In genomic region chr17:87387068-87387467, GRCm38 (mm10) we compare ENCODE assay signal across 10 mouse cellular contexts. TPM values are rescaled to one million over a fixed set of nuclear protein-coding genes. Genes with fewer than 3 reads are reported as not detected.
DNase-seq lines count a peak whose midpoint lies in the region; ATAC-seq and TF ChIP-seq lines count a peak whose summit lies in the region.
"Had no signal": no experiment of that assay in that cellular context is flagged by ENCODE, and none has a peak within 500 bp of the region (broad histone marks: within the 10 kb centered on the region; RNA-seq: fewer than 3 reads in every experiment).

No protein-coding gene starts in this region.

- H3K4me2 ChIP-seq in hindbrain, embryonic 11.5 days (replicated peaks; ENCODE audit: low read depth, low read length) = no peak overlapping the region
- no peak overlapping the region for H3K4me2 ChIP-seq in kidney, postnatal 0 days (ENCODE audit: low read length)

- H3K9ac ChIP-seq in hindbrain, embryonic 11.5 days (ENCODE audit: low read depth, low read length) = no peak overlapping the region
- no peak overlapping the region for H3K9ac ChIP-seq in kidney, postnatal 0 days (ENCODE audit: low read depth, low read length)

- no peak for DNase-seq in hindbrain, embryonic 10.5 days (ENCODE audit: low spot score)
- DNase-seq in hindbrain, embryonic 11.5 days (ENCODE audit: low spot score) = no peak
- DNase-seq in B cell, adult 2 months = peak; percentile 69 to 72
- DNase-seq in kidney, postnatal 0 days (ENCODE audit: low spot score) = peak; percentile 79
- DNase-seq in frontal cortex, postnatal 25 days (ENCODE audit: low spot score in 2 of 2) = no peak
- DNase-seq: cerebellum, adult 8-10 months had no signal

- no peaks in the 10 kb centered on the region for H3K27me3 ChIP-seq in hindbrain, embryonic 10.5 days (ENCODE audit: insufficient read depth, poor library complexity, severe bottlenecking)
- no peaks in the 10 kb centered on the region for H3K27me3 ChIP-seq in hindbrain, embryonic 11.5 days (ENCODE audit: control insufficient read depth, insufficient read depth, low read length)
- no peaks in the 10 kb centered on the region for H3K27me3 ChIP-seq in kidney, postnatal 0 days (ENCODE audit: insufficient read depth, low read length)

- H3K4me1 ChIP-seq in hindbrain, embryonic 10.5 days (replicated peaks) = peaks cover 14% of the 10 kb centered on the region
- H3K4me1 ChIP-seq in hindbrain, embryonic 11.5 days (replicated peaks; ENCODE audit: control insufficient read depth, insufficient read depth, low read length) = no peaks in the 10 kb centered on the region
- H3K4me1 ChIP-seq in kidney, postnatal 0 days (replicated peaks; ENCODE audit: insufficient read depth, low read length) = peaks cover 11% of the 10 kb centered on the region; the same call in 1 of the 2 replicates

- ATAC-seq in hindbrain, embryonic 11.5 days (ENCODE audit: low FRiP score) = no peak
- ATAC-seq in common myeloid progenitor, adult 5-6 weeks (replicated peaks; ENCODE audit: low read depth, poor library complexity, severe bottlenecking) = peak; percentile 30
- peak; percentile 60 for ATAC-seq in kidney, postnatal 0 days (replicated peaks; ENCODE audit: low FRiP score, low read depth)
- ATAC-seq in activated CD4-positive, CD25-positive, alpha-beta regulatory T cell, adult 4 months = no peak
- no peak for ATAC-seq in erythroblast, adult 5-6 weeks (replicated peaks; ENCODE audit: low FRiP score, poor library complexity, severe bottlenecking)

- no peak overlapping the region for H3K4me3 ChIP-seq in hindbrain, embryonic 10.5 days
- H3K4me3 ChIP-seq in hindbrain, embryonic 11.5 days (ENCODE audit: low read depth, low read length) = no peak overlapping the region
- H3K4me3 ChIP-seq in kidney, postnatal 0 days (replicated peaks; ENCODE audit: low read depth, low read length) = no peak overlapping the region

- 0 out of 2 replicates have a peak overlapping the region, but pooled peaks have one; percentile 6 for H3K27ac ChIP-seq in hindbrain, embryonic 10.5 days
- no peak overlapping the region for H3K27ac ChIP-seq in hindbrain, embryonic 11.5 days (ENCODE audit: low read depth, low read length)
- 0 out of 2 replicates have a peak overlapping the region, but pooled peaks have one; percentile 36 for H3K27ac ChIP-seq in kidney, postnatal 0 days

- WGBS in hindbrain, embryonic 10.5 days = 44% methylated on average over 5 of the region's 5 CpGs
- WGBS in hindbrain, embryonic 11.5 days = 38% methylated on average over 5 of the region's 5 CpGs
- 19% methylated on average over 4 of the region's 5 CpGs for WGBS in kidney, postnatal 0 days

- H3K36me3 ChIP-seq in hindbrain, embryonic 10.5 days = no peaks in the 10 kb centered on the region
- H3K36me3 ChIP-seq in hindbrain, embryonic 11.5 days (ENCODE audit: control insufficient read depth, insufficient read depth, low read length) = no peaks in the 10 kb centered on the region
- H3K36me3 ChIP-seq in kidney, postnatal 0 days (ENCODE audit: insufficient read depth, low read length) = no peaks in the 10 kb centered on the region

- no peak for TF ChIP-seq CTCF in kidney, postnatal 0 days (IDR thresholded peaks at IDR 0.05; ENCODE audit: low read depth)

- no peaks in the 10 kb centered on the region for H3K9me3 ChIP-seq in hindbrain, embryonic 10.5 days
- H3K9me3 ChIP-seq in hindbrain, embryonic 11.5 days (ENCODE audit: control insufficient read depth, low read length) = no peaks in the 10 kb centered on the region
- H3K9me3 ChIP-seq in kidney, postnatal 0 days (replicated peaks; ENCODE audit: low read length) = no peaks in the 10 kb centered on the region
- H3K9me3 ChIP-seq: G1E had no signal

RNA-seq across cellular contexts. Expression of gene Stpg4, which starts 40.5 kb away (rescaled TPM):
- polyA plus RNA-seq in hindbrain, embryonic 10.5 days (2016; fragmentation: Nextera tagmentation; extraction: Ambion mirVana) = not detected in 2 replicates
- not detected in 2 replicates for polyA plus RNA-seq in hindbrain, embryonic 11.5 days (2014; fragmentation: Nextera tagmentation; extraction: Ambion mirVana)
- total RNA-seq in common myeloid progenitor, adult 5-6 weeks (2017) = not detected in 2 replicates
- polyA plus RNA-seq in kidney, postnatal 0 days (2015; fragmentation: Nextera tagmentation; extraction: Ambion mirVana) = not detected in 2 replicates
- polyA plus RNA-seq in activated CD4-positive, CD25-positive, alpha-beta regulatory T cell, adult 4 months (2017; shearing (Covaris generic)) = not detected
- not detected in 2 replicates for total RNA-seq in erythroblast, adult 5-6 weeks (2015; ENCODE audit: low replicate concordance)
- total RNA-seq in erythroblast, adult 5-6 weeks (2017; ENCODE audit: low replicate concordance) = not detected in 2 replicates
- polyA plus RNA-seq: G1E had no signal

RNA-seq across cellular contexts. Expression of gene Calm2, which starts 59.7 kb away (rescaled TPM):
- polyA plus RNA-seq in hindbrain, embryonic 10.5 days (2016; fragmentation: Nextera tagmentation; extraction: Ambion mirVana) = 1,143 and 1,193 TPM in 2 replicates
- polyA plus RNA-seq in hindbrain, embryonic 11.5 days (2014; fragmentation: Nextera tagmentation; extraction: Ambion mirVana) = 1,591 and 1,601 TPM in 2 replicates
- 1,176 and 1,253 TPM in 2 replicates for total RNA-seq in common myeloid progenitor, adult 5-6 weeks (2017)
- 1,007 and 1,080 TPM in 2 replicates for polyA plus RNA-seq in kidney, postnatal 0 days (2015; fragmentation: Nextera tagmentation; extraction: Ambion mirVana)
- polyA plus RNA-seq in activated CD4-positive, CD25-positive, alpha-beta regulatory T cell, adult 4 months (2017; shearing (Covaris generic)) = 100 to 1,000 TPM; 597 to 644 TPM
- 185 and 230 TPM in 2 replicates for total RNA-seq in erythroblast, adult 5-6 weeks (2015; ENCODE audit: low replicate concordance)
- total RNA-seq in erythroblast, adult 5-6 weeks (2017; ENCODE audit: low replicate concordance) = 221 and 301 TPM in 2 replicates

Comparison
In these comparisons a context has a peak if more than half of its experiments do, and no peak if none do; other contexts are left out.
1. DNase-seq: peak in B cell, adult 2 months (2 of 2) and kidney, postnatal 0 days (single experiment); none in hindbrain, embryonic 10.5 days (single experiment), hindbrain, embryonic 11.5 days (single experiment) and frontal cortex, postnatal 25 days (0 of 2).
2. ATAC-seq: peak in common myeloid progenitor, adult 5-6 weeks (single experiment) and kidney, postnatal 0 days (single experiment); none in hindbrain, embryonic 11.5 days (single experiment), activated CD4-positive, CD25-positive, alpha-beta regulatory T cell, adult 4 months (single experiment) and erythroblast, adult 5-6 weeks (single experiment).